Mouse (Mus musculus) CD4-positive, CD25-positive, alpha-beta regulatory T cell, adult 2 months (primary cell): ENCODE results near the gene D3Ertd751e.

ENCODE experiments used
- DNase-seq: peaks from one replicate; pipeline ENCODE4 v3.0.0-alpha.2; 2012; ENCODE audit warnings: low read depth, low spot score

D3Ertd751e gene

GRCm38 (mm10) chr3:41742278-41742934 is at the start of gene D3Ertd751e, which contains the start of gene Sclt1:
D3Ertd751e (plus strand) TSS chr3:41742611.
Sclt1 (minus strand) TSS chr3:41742514.
- DNase-seq: peak; percentile 99

- no peak for DNase-seq
Measured at GRCm38 (mm10) chr3:41695681-41696080, 46.7 kb upstream of the D3Ertd751e start.

GRCm38 (mm10) chr3:41741601-41742277 is 672 bp upstream of the D3Ertd751e start:
- peak; percentile 45 for DNase-seq

GRCm38 (mm10) chr3:41743436-41743835 is 1.0 kb downstream of the D3Ertd751e start:
- peak; percentile 64 for DNase-seq

- DNase-seq: no peak
Measured at GRCm38 (mm10) chr3:41754556-41754955, 12.1 kb downstream of the D3Ertd751e start.

GRCm38 (mm10) chr3:41762091-41762490 is 19.7 kb downstream of the D3Ertd751e start:
- DNase-seq: no peak

GRCm38 (mm10) chr3:41812447-41812846 is 70.0 kb downstream of the D3Ertd751e start:
- DNase-seq: no peak
